Mouse (Mus musculus): ENCODE measurements at regions not wholly inside any gene's neighbourhood (a gene's known extent, or its start where the extent isn't known, plus 50 kb on each side); places are given as distances from the start of the nearest gene placed in this dataset.

DNA sequence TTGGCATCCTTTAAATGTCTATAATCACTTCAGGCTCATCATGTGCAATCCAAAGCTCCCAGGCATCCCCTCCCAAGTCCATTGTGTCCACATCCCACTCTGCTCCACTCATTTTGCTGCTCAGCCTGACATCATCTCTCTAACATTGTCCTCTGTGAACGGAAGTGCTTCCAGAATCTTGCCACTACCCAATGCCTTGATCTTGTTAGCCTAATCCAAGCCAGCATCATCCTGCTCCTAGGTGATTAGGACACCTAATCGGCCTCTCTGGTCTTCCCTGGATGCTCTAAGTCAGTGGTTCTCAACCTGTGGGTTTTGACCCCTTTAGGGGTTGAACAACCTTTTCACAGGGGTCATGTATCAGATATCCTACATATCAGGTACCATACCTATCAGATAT lies 161.3 kb upstream of the Srrm4 start:
- no peak for DNase-seq (ENCODE audit: low spot score)
- no peaks in the 10 kb centered on the region for H3K27me3 ChIP-seq (ENCODE audit: insufficient read depth, low read length)
- no peaks in the 10 kb centered on the region for H3K4me1 ChIP-seq (ENCODE audit: insufficient read depth, low read depth, low read length)
- H3K4me3 ChIP-seq (ENCODE audit: low read depth, low read length): no peak overlapping the region
- no peaks in the 10 kb centered on the region for H3K36me3 ChIP-seq (replicated peaks)
- no peak for TF ChIP-seq TAL1 (conservative IDR thresholded peaks at IDR 0.05; ENCODE audit: low read depth, low read length)
- no peak for TF ChIP-seq GATA2 (IDR thresholded peaks at IDR 0.05; ENCODE audit: borderline replicate concordance, low read depth, low read length)
- no peak for TF ChIP-seq POLR2AphosphoS5 (IDR thresholded peaks at IDR 0.05; ENCODE audit: insufficient replicate concordance, low read depth, low read length)
- TF ChIP-seq GATA1 (IDR thresholded peaks at IDR 0.05; ENCODE audit: borderline replicate concordance, low read length): no peak
- no peak for TF ChIP-seq CTCF (IDR thresholded peaks at IDR 0.05; ENCODE audit: low read depth, low read length)
- peaks cover 44% of the 10 kb centered on the region for H3K9me3 ChIP-seq (replicated peaks)
- ATAC-seq (ENCODE audit: extremely low read depth, insufficient number of reproducible peaks, low FRiP score, poor library complexity, severe bottlenecking): no peak

GRCm38 (mm10) chr5:116752096-116752495 lies 160.5 kb upstream of the Srrm4 start:
- no peak overlapping the region for H3K4me3 ChIP-seq (ENCODE audit: low read depth, low read length)
- ATAC-seq (ENCODE audit: extremely low read depth, insufficient number of reproducible peaks, low FRiP score, poor library complexity, severe bottlenecking) (no peak), DNase-seq (ENCODE audit: low spot score) (no peak)
- TF ChIP-seq GATA2 (IDR thresholded peaks at IDR 0.05; ENCODE audit: borderline replicate concordance, low read depth, low read length): no peak
- no peak for TF ChIP-seq POLR2AphosphoS5 (IDR thresholded peaks at IDR 0.05; ENCODE audit: insufficient replicate concordance, low read depth, low read length)
- TF ChIP-seq GATA1 (IDR thresholded peaks at IDR 0.05; ENCODE audit: borderline replicate concordance, low read length): no peak
- TF ChIP-seq TAL1 (conservative IDR thresholded peaks at IDR 0.05; ENCODE audit: low read depth, low read length): no peak
- TF ChIP-seq CTCF (IDR thresholded peaks at IDR 0.05; ENCODE audit: low read depth, low read length): no peak
- no peaks in the 10 kb centered on the region for H3K4me1 ChIP-seq (ENCODE audit: insufficient read depth, low read depth, low read length)
- peaks cover 50% of the 10 kb centered on the region for H3K9me3 ChIP-seq (replicated peaks)
- H3K36me3 ChIP-seq (replicated peaks): no peaks in the 10 kb centered on the region
- no peaks in the 10 kb centered on the region for H3K27me3 ChIP-seq (ENCODE audit: insufficient read depth, low read length)

GRCm38 (mm10) chr5:116745776-116746175 lies 154.2 kb upstream of the Srrm4 start:
- Histone ChIP-seq H3K4me1 (ENCODE audit: insufficient read depth, low read depth, low read length) (no peaks in the 10 kb centered on the region), H3K9me3 (replicated peaks) (peaks cover 61% of the 10 kb centered on the region)

DNA sequence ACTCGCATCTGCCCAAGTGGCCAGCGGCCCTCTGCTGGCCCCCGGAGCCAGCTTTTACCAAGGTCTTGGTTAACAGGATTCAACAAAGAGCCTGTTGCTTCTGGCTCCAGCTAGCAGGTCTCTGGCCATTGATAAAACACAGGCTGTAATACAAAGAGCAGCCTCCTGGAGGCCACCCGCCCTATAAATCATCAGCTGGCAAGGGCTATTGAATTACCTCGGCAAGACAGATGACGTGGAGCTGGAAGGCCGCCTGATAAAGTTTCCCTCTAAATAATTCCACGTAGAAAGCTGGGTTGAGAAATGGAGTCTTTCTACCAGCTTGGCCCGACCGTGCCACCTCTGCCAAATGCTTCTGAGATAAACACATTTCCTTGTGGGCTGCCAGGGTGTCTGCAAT lies 152.8 kb upstream of the Srrm4 start:
- TF ChIP-seq CTCF (IDR thresholded peaks at IDR 0.05; ENCODE audit: low read depth, low read length) (no peak), GATA1 (IDR thresholded peaks at IDR 0.05; ENCODE audit: borderline replicate concordance, low read length) (no peak), POLR2AphosphoS5 (IDR thresholded peaks at IDR 0.05; ENCODE audit: insufficient replicate concordance, low read depth, low read length) (no peak), GATA2 (IDR thresholded peaks at IDR 0.05; ENCODE audit: borderline replicate concordance, low read depth, low read length) (no peak), TAL1 (conservative IDR thresholded peaks at IDR 0.05; ENCODE audit: low read depth, low read length) (no peak)
- Histone ChIP-seq H3K4me1 (ENCODE audit: insufficient read depth, low read depth, low read length) (no peaks in the 10 kb centered on the region), H3K27me3 (ENCODE audit: insufficient read depth, low read length) (no peaks in the 10 kb centered on the region), H3K36me3 (replicated peaks) (no peaks in the 10 kb centered on the region), H3K4me3 (ENCODE audit: low read depth, low read length) (no peak overlapping the region), H3K9me3 (replicated peaks) (peaks cover 62% of the 10 kb centered on the region)
- ATAC-seq (ENCODE audit: extremely low read depth, insufficient number of reproducible peaks, low FRiP score, poor library complexity, severe bottlenecking): no peak
- no peak for DNase-seq (ENCODE audit: low spot score)

More at GRCm38 (mm10) chr5:116745776-116746175, 154.2 kb upstream of the Srrm4 start:
- DNase-seq (ENCODE audit: low spot score): no peak
- H3K36me3 ChIP-seq (replicated peaks): no peaks in the 10 kb centered on the region
- no peak overlapping the region for H3K4me3 ChIP-seq (ENCODE audit: low read depth, low read length)
- H3K27me3 ChIP-seq (ENCODE audit: insufficient read depth, low read length): no peaks in the 10 kb centered on the region
- no peak for TF ChIP-seq GATA1 (IDR thresholded peaks at IDR 0.05; ENCODE audit: borderline replicate concordance, low read length)
- TF ChIP-seq CTCF (IDR thresholded peaks at IDR 0.05; ENCODE audit: low read depth, low read length): no peak
- no peak for TF ChIP-seq TAL1 (conservative IDR thresholded peaks at IDR 0.05; ENCODE audit: low read depth, low read length)
- TF ChIP-seq POLR2AphosphoS5 (IDR thresholded peaks at IDR 0.05; ENCODE audit: insufficient replicate concordance, low read depth, low read length): no peak
- TF ChIP-seq GATA2 (IDR thresholded peaks at IDR 0.05; ENCODE audit: borderline replicate concordance, low read depth, low read length): no peak
- ATAC-seq (ENCODE audit: extremely low read depth, insufficient number of reproducible peaks, low FRiP score, poor library complexity, severe bottlenecking): no peak

- DNase-seq (ENCODE audit: low spot score): no peak
- no peaks in the 10 kb centered on the region for H3K27me3 ChIP-seq (ENCODE audit: insufficient read depth, low read length)
- no peaks in the 10 kb centered on the region for H3K4me1 ChIP-seq (ENCODE audit: insufficient read depth, low read depth, low read length)
- peaks cover 64% of the 10 kb centered on the region for H3K9me3 ChIP-seq (replicated peaks)
- no peak overlapping the region for H3K4me3 ChIP-seq (ENCODE audit: low read depth, low read length)
- H3K36me3 ChIP-seq (replicated peaks): no peaks in the 10 kb centered on the region
- no peak for ATAC-seq (ENCODE audit: extremely low read depth, insufficient number of reproducible peaks, low FRiP score, poor library complexity, severe bottlenecking)
- no peak for TF ChIP-seq GATA2 (IDR thresholded peaks at IDR 0.05; ENCODE audit: borderline replicate concordance, low read depth, low read length)
- TF ChIP-seq POLR2AphosphoS5 (IDR thresholded peaks at IDR 0.05; ENCODE audit: insufficient replicate concordance, low read depth, low read length): no peak
- no peak for TF ChIP-seq GATA1 (IDR thresholded peaks at IDR 0.05; ENCODE audit: borderline replicate concordance, low read length)
- TF ChIP-seq CTCF (IDR thresholded peaks at IDR 0.05; ENCODE audit: low read depth, low read length): no peak
- TF ChIP-seq TAL1 (conservative IDR thresholded peaks at IDR 0.05; ENCODE audit: low read depth, low read length): no peak
Measured at GRCm38 (mm10) chr5:116735622-116736021, 144.0 kb upstream of the Srrm4 start.

DNA sequence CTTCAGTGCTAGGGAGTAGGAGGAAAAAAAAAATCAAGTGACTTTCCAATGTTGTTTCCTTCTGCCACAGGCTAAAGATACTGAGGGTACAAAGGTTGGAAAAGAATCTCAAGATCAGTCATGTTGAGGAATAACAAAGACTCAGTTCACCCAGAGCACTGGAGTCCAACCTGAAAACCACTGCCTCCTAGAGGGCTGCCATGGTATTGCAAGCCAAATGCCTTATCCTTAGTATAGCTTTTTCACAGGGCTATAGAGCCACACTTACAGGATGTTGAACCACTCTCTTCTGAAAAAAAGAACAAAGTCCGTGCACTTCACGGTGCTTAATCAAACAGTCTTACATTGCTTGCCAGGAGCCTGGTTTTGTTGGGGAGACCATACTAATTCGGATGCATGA lies 139.9 kb upstream of the Srrm4 start:
- DNase-seq (ENCODE audit: low spot score): no peak
- Histone ChIP-seq H3K27me3 (ENCODE audit: insufficient read depth, low read length) (no peaks in the 10 kb centered on the region), H3K9me3 (replicated peaks) (peaks cover 59% of the 10 kb centered on the region), H3K36me3 (replicated peaks) (no peaks in the 10 kb centered on the region), H3K4me3 (ENCODE audit: low read depth, low read length) (no peak overlapping the region), H3K4me1 (ENCODE audit: insufficient read depth, low read depth, low read length) (no peaks in the 10 kb centered on the region)
- no peak for ATAC-seq (ENCODE audit: extremely low read depth, insufficient number of reproducible peaks, low FRiP score, poor library complexity, severe bottlenecking)
- TF ChIP-seq GATA1 (IDR thresholded peaks at IDR 0.05; ENCODE audit: borderline replicate concordance, low read length): no peak
- 0 out of 2 replicates have a peak, but pooled peaks have one; percentile 4 for TF ChIP-seq CTCF (IDR thresholded peaks at IDR 0.05; ENCODE audit: low read depth, low read length)

DNA sequence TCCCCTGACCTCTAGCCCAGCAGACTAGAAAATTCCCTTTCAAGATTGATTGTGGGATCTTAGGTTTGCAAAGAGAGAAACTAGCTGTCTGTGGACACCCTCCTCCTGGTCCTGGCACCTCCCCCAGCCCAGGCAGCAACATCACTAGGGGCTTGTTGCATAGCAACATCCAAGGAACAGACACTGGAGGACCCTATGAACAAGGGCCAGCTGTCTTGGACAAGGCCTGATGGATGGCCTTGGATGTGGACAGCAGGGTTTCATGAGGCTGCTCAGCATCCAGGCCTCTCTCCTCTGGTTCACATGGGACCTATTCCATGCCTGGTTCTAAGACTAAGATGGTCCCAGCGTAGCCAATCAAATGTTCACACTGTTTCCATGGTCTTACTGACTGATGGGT lies 127.6 kb upstream of the Srrm4 start:
- DNase-seq (ENCODE audit: low spot score): no peak
- peaks cover 74% of the 10 kb centered on the region for H3K9me3 ChIP-seq (replicated peaks)
- no peaks in the 10 kb centered on the region for H3K27me3 ChIP-seq (ENCODE audit: insufficient read depth, low read length)

More for the DNA sequence above, 127.6 kb upstream of the Srrm4 start:
- no peaks in the 10 kb centered on the region for H3K4me1 ChIP-seq (ENCODE audit: insufficient read depth, low read depth, low read length)
- H3K4me3 ChIP-seq (ENCODE audit: low read depth, low read length): no peak overlapping the region
- H3K36me3 ChIP-seq (replicated peaks): no peaks in the 10 kb centered on the region
- no peak for TF ChIP-seq TAL1 (conservative IDR thresholded peaks at IDR 0.05; ENCODE audit: low read depth, low read length)
- TF ChIP-seq GATA2 (IDR thresholded peaks at IDR 0.05; ENCODE audit: borderline replicate concordance, low read depth, low read length): no peak
- TF ChIP-seq GATA1 (IDR thresholded peaks at IDR 0.05; ENCODE audit: borderline replicate concordance, low read length): no peak
- no peak for TF ChIP-seq POLR2AphosphoS5 (IDR thresholded peaks at IDR 0.05; ENCODE audit: insufficient replicate concordance, low read depth, low read length)
- TF ChIP-seq CTCF (IDR thresholded peaks at IDR 0.05; ENCODE audit: low read depth, low read length): no peak
- ATAC-seq (ENCODE audit: extremely low read depth, insufficient number of reproducible peaks, low FRiP score, poor library complexity, severe bottlenecking): no peak

Measured in G1E (cell line).